Mouse (Mus musculus) liver, embryonic 11.5 days (tissue): ENCODE data around the gene Gm4869. TPM values are rescaled to one million over a fixed set of nuclear protein-coding genes. Genes with fewer than 3 reads are reported as not detected.
"Not testable (repeated sequence)": the region's sequence is repeated elsewhere in the genome, so short reads cannot be mapped to it uniquely, and the experiment has no call there.

ENCODE experiments used
- ATAC-seq: fragments of 200-750 bp; cut with Nextera tagmentation; replicated peaks from 2 replicates; pipeline ENCODE4 v1.8.0; 2017; ENCODE audit warnings: moderate number of reproducible peaks, mild to moderate bottlenecking, moderate TSS enrichment, moderate library complexity; ENCODE audit not compliant: low FRiP score
- DNase-seq: peaks from one replicate; pipeline ENCODE4 v3.0.0-alpha.2; 2017; ENCODE audit warnings: low spot score
- H3K27ac ChIP-seq: fragments of 300-500 bp; sonication (generic); 2 replicates; pipeline ENCODE4 v1.5.1; 2014; ENCODE audit warnings: mild to moderate bottlenecking, low read depth, low read length, control low read depth
- H3K27me3 ChIP-seq: fragments of 300-500 bp; sonication (generic); replicated peaks from 2 replicates; pipeline ENCODE4 v1.6.1; 2014; ENCODE audit warnings: low read length, mixed read lengths; ENCODE audit not compliant: control insufficient read depth, insufficient read depth
- H3K36me3 ChIP-seq: fragments of 300-500 bp; sonication (generic); 2 replicates; pipeline ENCODE4 v1.6.1; 2014; ENCODE audit warnings: mild to moderate bottlenecking, low read length, moderate library complexity, mixed read lengths; ENCODE audit not compliant: control insufficient read depth, insufficient read depth
- H3K4me1 ChIP-seq: fragments of 300-500 bp; sonication (generic); replicated peaks from 2 replicates; pipeline ENCODE4 v1.6.1; 2014; ENCODE audit warnings: low read length, mixed read lengths; ENCODE audit not compliant: control insufficient read depth, insufficient read depth
- H3K4me2 ChIP-seq: fragments of 300-500 bp; sonication (generic); 2 replicates; pipeline ENCODE4 v1.6.1; 2014; ENCODE audit warnings: mild to moderate bottlenecking, control low read depth, moderate library complexity
- H3K4me3 ChIP-seq: fragments of 300-500 bp; sonication (generic); 2 replicates; pipeline ENCODE4 v1.5.1; 2014; ENCODE audit warnings: low read depth, low read length, control low read depth
- H3K9ac ChIP-seq: fragments of 300-500 bp; sonication (generic); 2 replicates; pipeline ENCODE4 v1.6.1; 2014; ENCODE audit warnings: low read depth, low read length, control low read depth
- H3K9me3 ChIP-seq: fragments of 300-500 bp; sonication (generic); 2 replicates; pipeline ENCODE4 v1.6.1; 2016; ENCODE audit warnings: low read length, inconsistent platforms, mixed read lengths; ENCODE audit not compliant: control insufficient read depth
- WGBS: fragments of 180-500 bp; shearing (Covaris S2); extraction: QIAGEN DNeasy Blood & Tissue Kit; methylation state at CpG from one replicate; pipeline ENCODE4 v1.1.7; 2014; 5-methylcytosine and 5-hydroxymethylcytosine counted together
- polyA plus RNA-seq: library from polyadenylated mRNA; unstranded; fragments of >200 nt; fragmentation: Nextera tagmentation; extraction: Ambion mirVana; gene quantifications from 2 replicates; pipeline ENCODE4 v1.2.1, GENCODE M21; 2014

Gm4869 gene
- polyA plus RNA-seq, 1 experiment from 2014 or later: not detected

DNA sequence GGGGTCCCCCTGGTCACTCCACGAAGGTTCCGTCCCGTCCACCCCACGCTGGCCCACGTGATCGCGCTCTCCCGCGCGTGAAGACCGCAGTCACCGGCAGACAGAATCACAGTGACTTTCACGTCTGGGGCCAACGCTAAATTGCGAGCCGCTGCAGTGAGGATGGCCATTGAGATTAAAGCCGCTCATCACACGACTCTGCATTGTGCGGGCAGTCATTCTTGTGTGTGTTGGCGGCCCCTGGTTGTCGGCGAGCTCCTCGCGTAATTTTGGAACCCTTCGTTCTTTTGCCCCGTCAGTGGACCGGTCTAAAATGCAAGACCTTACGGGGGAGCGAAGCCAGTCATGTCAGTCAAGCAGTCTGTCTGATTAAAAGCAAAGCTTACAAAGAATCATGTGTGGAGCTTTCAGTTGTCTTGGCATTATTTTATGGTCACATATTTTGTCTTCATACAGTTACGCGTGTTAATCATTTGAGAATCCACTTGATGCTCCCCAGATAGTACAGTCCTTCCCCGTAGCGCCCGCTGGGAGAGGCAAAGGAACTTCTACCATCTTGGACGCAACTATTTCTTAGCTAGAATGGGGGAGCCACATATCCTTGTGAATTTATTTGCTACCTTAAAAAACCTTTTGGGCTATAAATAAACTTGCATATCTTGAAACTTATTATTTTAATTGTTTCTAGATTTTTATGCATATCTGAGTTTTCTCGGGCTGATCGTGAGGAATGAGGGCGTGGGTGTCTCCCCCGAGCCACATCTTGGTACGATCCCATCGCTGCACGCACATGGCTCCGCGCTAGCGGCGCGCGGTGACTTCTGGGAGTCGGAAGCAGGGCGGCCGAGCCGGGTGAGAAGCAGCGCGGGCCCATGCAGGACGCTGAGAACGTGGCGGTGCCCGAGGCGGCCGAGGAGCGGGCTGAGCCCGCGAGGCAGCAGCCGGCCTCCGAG, 26.7 kb upstream of the Gm4869 start, which contains the start of gene Eif3b:
TSS of gene Eif3b (plus strand) at position 840 of the 953 bp plus-strand sequence.
- peak within 1 kb of the TSS; percentile 87 for H3K27ac ChIP-seq
- H3K9ac ChIP-seq: peak within 1 kb of the TSS; percentile 96
- H3K4me2 ChIP-seq: peak within 1 kb of the TSS; percentile 92
- H3K4me1 ChIP-seq: peaks cover 10% of the 10 kb centered on the region
- H3K4me3 ChIP-seq: peak within 1 kb of the TSS; percentile 98
- peak; percentile 89 for ATAC-seq
- no peaks in the 10 kb centered on the region for H3K27me3 ChIP-seq
- under 1% methylated on average over 65 of the region's 65 CpGs for WGBS
- peaks cover 6% of the 10 kb centered on the region for H3K36me3 ChIP-seq
- DNase-seq: peak; percentile 86
- no peaks in the 10 kb centered on the region for H3K9me3 ChIP-seq

GRCm38 (mm10) chr5:140419442-140420080, 25.9 kb upstream of the Gm4869 start:
- ATAC-seq: peak; percentile 70
- Histone ChIP-seq H3K4me1 (peaks cover 10% of the 10 kb centered on the region), H3K27ac (peak overlapping the region; percentile 70), H3K4me2 (peak overlapping the region; percentile 92), H3K4me3 (peak overlapping the region; percentile 98), H3K9ac (peak overlapping the region; percentile 96), H3K27me3 (no peaks in the 10 kb centered on the region), H3K9me3 (no peaks in the 10 kb centered on the region), H3K36me3 (peaks cover 9% of the 10 kb centered on the region)
- DNase-seq: no peak
- under 1% methylated on average over 62 of the region's 62 CpGs for WGBS

DNA sequence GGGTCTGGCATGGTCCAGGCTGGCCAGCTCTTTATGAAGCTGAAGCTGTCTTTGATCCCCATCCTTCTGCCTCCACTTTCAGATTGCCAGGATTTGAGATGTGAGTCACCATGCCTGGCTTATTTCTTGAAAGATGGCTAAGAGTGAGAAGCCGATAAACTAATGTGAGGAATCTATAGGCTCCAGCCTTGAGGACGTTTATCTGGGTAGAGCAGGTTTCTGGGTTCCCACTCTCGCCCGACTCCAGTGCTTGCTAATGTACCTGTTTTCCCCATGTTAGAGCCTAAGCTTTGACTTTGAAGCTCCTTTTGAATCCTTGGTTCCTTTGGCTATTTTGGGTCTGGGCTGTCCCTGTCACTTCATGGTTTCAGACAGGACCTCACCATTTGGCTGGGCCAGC, 24.8 kb upstream of the Gm4869 start:
- Histone ChIP-seq H3K36me3 (peaks cover 11% of the 10 kb centered on the region), H3K4me3 (peak overlapping the region; percentile 98), H3K4me1 (peaks cover 10% of the 10 kb centered on the region), H3K9me3 (no peaks in the 10 kb centered on the region), H3K27ac (no peak overlapping the region; the same call in 1 of the 2 replicates), H3K9ac (peak overlapping the region; percentile 96), H3K27me3 (no peaks in the 10 kb centered on the region), H3K4me2 (peak overlapping the region; percentile 92)
- ATAC-seq (peak; percentile 35; the same call in 1 of the 2 replicates), DNase-seq (no peak)
- 33% methylated on average over 4 of the region's 4 CpGs for WGBS

- H3K36me3 ChIP-seq: peaks cover 50% of the 10 kb centered on the region
These were observed 20.2 kb upstream of the Gm4869 start for GRCm38 (mm10) chr5:140425016-140425783.

GRCm38 (mm10) chr5:140439117-140439516, 6.3 kb upstream of the Gm4869 start:
- not testable (repeated sequence) for H3K9me3 ChIP-seq, H3K27me3 ChIP-seq, H3K4me2 ChIP-seq, H3K9ac ChIP-seq, H3K4me1 ChIP-seq, H3K4me3 ChIP-seq, ATAC-seq, DNase-seq, H3K27ac ChIP-seq
- H3K36me3 ChIP-seq: peaks cover 75% of the 10 kb centered on the region
- WGBS: no CpG with 5 or more reads among the region's 6 CpGs

More at GRCm38 (mm10) chr5:140425016-140425783, 20.2 kb upstream of the Gm4869 start:
- ATAC-seq: no peak
- no peak overlapping the region for H3K4me3 ChIP-seq
- no peak overlapping the region for H3K27ac ChIP-seq
- H3K27me3 ChIP-seq: no peaks in the 10 kb centered on the region
- no peak overlapping the region for H3K4me2 ChIP-seq
- H3K4me1 ChIP-seq: peaks cover 10% of the 10 kb centered on the region
- WGBS: 94% methylated on average over 17 of the region's 17 CpGs
- DNase-seq: no peak
- H3K9me3 ChIP-seq: no peaks in the 10 kb centered on the region
- H3K9ac ChIP-seq: no peak overlapping the region

- no peak overlapping the region for H3K27ac ChIP-seq
- no peak overlapping the region for H3K9ac ChIP-seq
- H3K36me3 ChIP-seq: peaks cover 73% of the 10 kb centered on the region
- DNase-seq (no peak), ATAC-seq (no peak)
- no peaks in the 10 kb centered on the region for H3K27me3 ChIP-seq
- H3K4me3 ChIP-seq: no peak overlapping the region
- no peaks in the 10 kb centered on the region for H3K4me1 ChIP-seq
- no peak overlapping the region for H3K4me2 ChIP-seq
- 82% methylated on average over 3 of the region's 3 CpGs for WGBS
- no peaks in the 10 kb centered on the region for H3K9me3 ChIP-seq
These were observed 4.0 kb upstream of the Gm4869 start for GRCm38 (mm10) chr5:140441406-140441805.

- H3K27ac ChIP-seq: no peak overlapping the region
- no peak overlapping the region for H3K9ac ChIP-seq
- 90% methylated on average over 4 of the region's 4 CpGs for WGBS
- ATAC-seq (no peak), DNase-seq (no peak)
- H3K9me3 ChIP-seq: no peaks in the 10 kb centered on the region
- no peak overlapping the region for H3K4me3 ChIP-seq
- no peaks in the 10 kb centered on the region for H3K27me3 ChIP-seq
- peaks cover 55% of the 10 kb centered on the region for H3K36me3 ChIP-seq
- no peak overlapping the region for H3K4me2 ChIP-seq
- no peaks in the 10 kb centered on the region for H3K4me1 ChIP-seq
These were observed 1.4 kb upstream of the Gm4869 start for GRCm38 (mm10) chr5:140444012-140444411.

DNA sequence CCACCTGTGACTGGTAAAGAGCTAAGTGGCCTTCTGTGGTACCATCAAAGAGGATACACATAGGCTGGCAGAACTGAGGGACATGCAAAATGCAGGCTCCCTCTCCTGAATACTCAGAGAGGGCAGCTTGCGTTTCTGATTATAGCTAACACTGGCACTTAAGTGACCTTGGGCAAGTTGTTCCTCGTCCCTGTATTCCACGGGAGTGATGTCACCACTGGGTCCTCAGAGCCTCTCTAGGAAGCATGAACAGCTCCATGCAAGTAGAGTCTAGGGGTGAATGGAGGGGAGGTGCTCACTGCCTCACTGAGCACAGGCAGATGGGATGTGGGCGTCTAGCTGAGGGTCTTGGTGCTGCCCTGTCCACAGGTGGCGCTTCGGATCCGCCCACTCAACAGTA, 609 bp downstream of the Gm4869 start:
- DNase-seq (no peak), ATAC-seq (no peak)
- 77% methylated on average over 7 of the region's 7 CpGs for WGBS
- Histone ChIP-seq H3K4me2 (no peak overlapping the region), H3K9ac (no peak overlapping the region), H3K4me3 (no peak overlapping the region), H3K27me3 (no peaks in the 10 kb centered on the region), H3K27ac (no peak overlapping the region), H3K9me3 (no peaks in the 10 kb centered on the region), H3K4me1 (no peaks in the 10 kb centered on the region), H3K36me3 (peaks cover 42% of the 10 kb centered on the region)
